Mouse (Mus musculus) spleen, adult 2 months (tissue): ENCODE data around the gene Apba2.

Experiments used
- CTCF ChIP-seq: fragments of 200-500 bp; IDR thresholded peaks from 2 replicates; pipeline ENCODE4 v1.5.1; 2011; ENCODE audit warnings: mild to moderate bottlenecking, inconsistent platforms; ENCODE audit not compliant: insufficient read depth, insufficient read length, insufficient replicate concordance; ENCODE audit errors: extremely low read depth
- POLR2A ChIP-seq: fragments of 200-500 bp; IDR thresholded peaks from 2 replicates; pipeline ENCODE4 v1.6.1; 2011; ENCODE audit warnings: low read depth, low read length, inconsistent platforms

- TF ChIP-seq POLR2A (no peak), CTCF (no peak)
Observed at GRCm38 (mm10) chr7:64663600-64663999, 162.1 kb downstream of the Apba2 start.
